Mouse (Mus musculus) neural tube, embryonic 13.5 days (tissue): ENCODE measurements around the gene Stra6l. TPM values are rescaled to one million over a fixed set of nuclear protein-coding genes. Genes with fewer than 3 reads are reported as not detected.

Experiments
- ATAC-seq: fragments of 200-750 bp; cut with Nextera tagmentation; 2 replicates; pipeline ENCODE4 v1.8.0; 2017; ENCODE audit warnings: low read depth, mild to moderate bottlenecking, moderate TSS enrichment, moderate library complexity
- H3K27ac ChIP-seq: fragments of 300-500 bp; sonication (generic); replicated peaks from 2 replicates; pipeline ENCODE4 v1.5.1; 2015; ENCODE audit warnings: moderate library complexity, mild to moderate bottlenecking, inconsistent platforms
- H3K27me3 ChIP-seq: fragments of 300-500 bp; sonication (generic); 2 replicates; pipeline ENCODE4 v1.6.1; 2015; ENCODE audit warnings: mild to moderate bottlenecking, inconsistent platforms
- H3K36me3 ChIP-seq: fragments of 300-500 bp; sonication (generic); 2 replicates; pipeline ENCODE4 v1.6.1; 2015; ENCODE audit warnings: mild to moderate bottlenecking, inconsistent platforms
- H3K4me1 ChIP-seq: fragments of 300-500 bp; sonication (generic); replicated peaks from 2 replicates; pipeline ENCODE4 v1.6.1; 2015; ENCODE audit warnings: inconsistent platforms
- H3K4me2 ChIP-seq: fragments of 300-500 bp; sonication (generic); 2 replicates; pipeline ENCODE4 v1.6.1; 2015; ENCODE audit warnings: inconsistent platforms, mild to moderate bottlenecking, moderate library complexity
- H3K4me3 ChIP-seq: fragments of 300-500 bp; sonication (generic); 2 replicates; pipeline ENCODE4 v1.5.1; 2015; ENCODE audit warnings: mild to moderate bottlenecking, inconsistent platforms
- H3K9ac ChIP-seq: fragments of 300-500 bp; sonication (generic); 2 replicates; pipeline ENCODE4 v1.6.1; 2015; ENCODE audit warnings: moderate library complexity, mild to moderate bottlenecking, inconsistent platforms
- H3K9me3 ChIP-seq: fragments of 300-500 bp; sonication (generic); 2 replicates; pipeline ENCODE4 v1.6.1; 2016; ENCODE audit warnings: inconsistent platforms
- WGBS: fragments of 180-500 bp; shearing (Covaris S2); methylation state at CpG from one replicate; pipeline ENCODE4 v1.1.7; 2015; 5-methylcytosine and 5-hydroxymethylcytosine counted together
- polyA plus RNA-seq: library from polyadenylated mRNA; unstranded; fragments of >200 nt; fragmentation: Nextera tagmentation; extraction: Ambion mirVana; gene quantifications from 2 replicates; pipeline ENCODE4 v1.2.1, GENCODE M21; 2015

Gene Stra6l
- polyA plus RNA-seq, 1 experiment from 2014 or later: 4.5 TPM

DNA sequence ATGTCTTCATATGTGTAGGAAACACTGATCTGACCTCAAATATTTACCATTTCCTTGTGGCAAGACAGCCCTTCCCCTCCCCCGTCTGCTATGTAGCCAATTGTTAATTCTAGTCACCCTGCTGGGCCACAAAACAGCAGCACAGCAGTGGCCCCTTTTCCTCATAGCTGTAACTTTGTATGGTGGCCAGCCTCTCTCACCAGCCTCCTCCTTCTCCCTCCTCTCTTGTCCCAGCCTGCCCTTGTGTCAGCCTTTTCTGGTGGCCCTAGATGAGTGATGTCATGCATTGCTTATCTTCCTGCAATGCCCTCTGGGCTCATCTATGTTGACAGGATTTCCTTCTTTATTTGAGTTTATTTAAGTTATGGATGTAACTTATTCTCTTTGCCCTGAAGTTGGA lies 955 bp downstream of the Stra6l start:
- Histone ChIP-seq H3K4me2 (peak overlapping the region; percentile 27), H3K27ac (no peak overlapping the region), H3K4me3 (0 out of 2 replicates have a peak overlapping the region, but pooled peaks have one; percentile 15), H3K9me3 (no peaks in the 10 kb centered on the region), H3K36me3 (no peaks in the 10 kb centered on the region), H3K27me3 (0 out of 2 replicates have a peak, but pooled peaks cover 2% of the 10 kb centered on the region), H3K9ac (no peak overlapping the region), H3K4me1 (peaks cover 40% of the 10 kb centered on the region)
- 19% methylated on average over 1 of the region's 1 CpGs for WGBS
- no peak for ATAC-seq

DNA sequence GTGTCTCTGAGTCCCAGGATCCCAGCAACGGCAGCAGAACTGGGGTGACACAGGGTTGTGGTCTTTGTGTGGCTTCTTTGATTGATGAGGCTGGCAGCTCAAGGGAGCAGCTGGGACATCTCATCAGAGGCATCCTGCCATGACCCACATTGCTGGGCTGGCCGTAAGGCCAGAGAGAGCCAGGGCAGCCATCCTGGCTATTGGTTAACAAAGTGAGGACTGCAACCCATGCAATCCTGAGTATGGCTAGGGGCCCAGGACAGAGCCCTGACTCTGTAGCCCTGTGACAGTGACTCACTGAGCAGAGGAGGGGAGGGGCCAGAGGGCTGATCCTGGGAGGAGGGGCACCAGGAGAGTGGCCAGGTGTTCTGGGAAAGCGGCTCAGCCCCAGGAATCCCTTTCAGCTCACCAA lies 3.2 kb downstream of the Stra6l start:
- 7% methylated on average over 3 of the region's 3 CpGs for whole genome bisulfite sequencing
- Histone ChIP-seq H3K9me3 (no peaks in the 10 kb centered on the region), H3K9ac (peak overlapping the region; percentile 36), H3K4me3 (no peak overlapping the region), H3K36me3 (no peaks in the 10 kb centered on the region), H3K27ac (peak overlapping the region; percentile 61), H3K27me3 (peaks cover 7% of the 10 kb centered on the region; the same call in 1 of the 2 replicates), H3K4me1 (peaks cover 40% of the 10 kb centered on the region), H3K4me2 (no peak overlapping the region)
- peak; percentile 38; the same call in 1 of the 2 replicates for ATAC-seq

DNA sequence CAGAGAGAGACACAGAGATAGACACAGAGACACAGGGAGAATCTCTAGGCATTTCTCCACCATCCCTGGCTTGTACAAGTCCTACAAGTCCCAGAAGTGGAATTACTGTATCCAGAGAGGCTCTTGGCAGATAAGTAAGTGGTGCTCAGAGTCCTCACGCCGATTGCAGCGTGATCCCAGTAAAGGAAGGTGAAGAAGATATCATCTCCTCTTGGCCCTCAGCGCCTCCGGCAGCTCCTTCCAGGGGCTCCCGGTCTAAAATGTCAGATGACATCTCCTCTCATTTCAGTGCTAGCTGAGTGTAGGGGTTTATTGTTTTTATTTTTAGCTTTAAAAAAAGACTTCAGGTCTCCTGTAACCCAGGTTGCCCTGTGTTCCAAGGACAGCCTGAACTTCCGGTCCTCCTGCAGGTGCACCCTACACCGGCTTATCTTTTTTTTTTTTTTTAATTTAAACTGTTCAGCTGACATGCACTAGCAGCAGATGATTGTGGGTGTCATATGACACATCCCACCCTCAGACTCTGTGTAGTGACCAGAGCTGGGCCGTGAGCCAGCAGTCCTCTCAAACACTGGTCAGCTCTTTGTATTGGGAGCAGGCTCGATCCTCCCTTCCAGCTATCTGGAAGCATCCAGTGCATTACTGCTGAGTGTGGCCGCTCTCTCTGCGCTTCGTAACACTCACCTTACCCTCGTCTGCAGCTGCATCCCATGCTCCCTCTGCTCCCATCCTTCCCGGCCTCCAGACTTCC lies 5.2 kb downstream of the Stra6l start:
- no peak overlapping the region for H3K4me2 ChIP-seq
- H3K27me3 ChIP-seq: peaks cover 7% of the 10 kb centered on the region; the same call in 1 of the 2 replicates
- no peaks in the 10 kb centered on the region for H3K36me3 ChIP-seq
- H3K9ac ChIP-seq: no peak overlapping the region
- no peak for ATAC-seq
- no peak overlapping the region for H3K27ac ChIP-seq
- H3K4me1 ChIP-seq: peaks cover 32% of the 10 kb centered on the region
- 81% methylated on average over 15 of the region's 15 CpGs for WGBS
- H3K9me3 ChIP-seq: no peaks in the 10 kb centered on the region
- no peak overlapping the region for H3K4me3 ChIP-seq

DNA sequence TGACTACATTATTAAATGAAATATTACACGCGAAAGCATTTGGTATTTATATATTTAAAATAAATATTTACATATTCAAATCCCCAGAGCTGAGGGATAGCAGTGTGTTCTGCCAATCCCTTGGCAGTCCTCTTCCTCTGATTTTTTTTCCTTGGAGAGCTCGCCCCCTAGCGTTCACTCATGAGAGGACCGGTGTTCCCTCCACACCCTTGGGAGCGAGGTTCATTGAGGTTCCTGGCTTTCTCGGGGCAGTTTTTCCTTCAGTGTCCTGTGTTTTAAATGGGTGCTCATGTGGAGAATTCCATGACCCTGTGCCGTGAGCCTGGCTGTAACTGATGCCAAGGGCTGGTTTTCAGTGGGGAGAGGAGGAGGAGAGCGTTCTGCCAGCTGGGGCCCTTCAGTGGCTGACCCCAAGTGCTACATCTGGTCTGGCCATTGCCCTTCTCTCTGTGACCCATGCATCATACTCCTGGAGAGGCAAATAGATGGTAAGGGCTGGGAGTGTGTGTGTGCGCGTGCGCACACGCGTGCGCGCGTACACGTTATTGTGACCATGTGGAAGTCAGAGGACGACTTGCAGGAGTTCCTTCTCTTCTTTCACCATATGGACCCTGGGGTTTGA lies 7.5 kb downstream of the Stra6l start:
- 51% methylated on average over 19 of the region's 19 CpGs for WGBS
- no peak for ATAC-seq

DNA sequence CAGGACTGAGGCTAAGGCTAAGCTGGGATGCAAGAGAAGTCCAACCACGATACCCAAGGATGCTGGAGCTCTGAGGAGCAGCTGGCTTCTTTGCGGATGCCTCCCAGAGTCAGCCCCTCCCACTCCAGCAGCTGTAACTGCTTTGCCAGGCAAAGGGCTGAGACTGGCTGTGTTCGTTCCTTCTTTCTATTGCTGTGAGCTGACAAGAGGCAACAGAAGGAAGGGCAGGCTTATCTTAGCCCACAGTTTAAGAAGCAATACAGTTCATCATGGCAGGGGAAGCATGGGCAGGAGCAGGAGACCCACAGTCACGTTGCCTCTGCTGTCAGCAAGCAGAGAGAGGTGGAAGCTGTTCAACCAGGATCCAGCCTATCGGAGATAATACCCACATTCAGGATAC lies 12.7 kb downstream of the Stra6l start:
- no peak overlapping the region for H3K27ac ChIP-seq
- H3K36me3 ChIP-seq: 0 out of 2 replicates have a peak, but pooled peaks cover 5% of the 10 kb centered on the region
- peaks cover 3% of the 10 kb centered on the region; the same call in 1 of the 2 replicates for H3K27me3 ChIP-seq
- no peaks in the 10 kb centered on the region for H3K9me3 ChIP-seq
- no peak overlapping the region for H3K9ac ChIP-seq
- ATAC-seq: no peak
- H3K4me2 ChIP-seq: no peak overlapping the region
- no peaks in the 10 kb centered on the region for H3K4me1 ChIP-seq
- H3K4me3 ChIP-seq: no peak overlapping the region
- WGBS: 52% methylated on average over 5 of the region's 5 CpGs

More for the DNA sequence above, 7.5 kb downstream of the Stra6l start:
- H3K4me3 ChIP-seq: no peak overlapping the region
- peaks cover 4% of the 10 kb centered on the region; the same call in 1 of the 2 replicates for H3K27me3 ChIP-seq
- no peak overlapping the region for H3K4me2 ChIP-seq
- H3K27ac ChIP-seq: no peak overlapping the region
- H3K4me1 ChIP-seq: peaks cover 13% of the 10 kb centered on the region
- H3K36me3 ChIP-seq: 0 out of 2 replicates have a peak, but pooled peaks cover 5% of the 10 kb centered on the region
- H3K9ac ChIP-seq: no peak overlapping the region
- H3K9me3 ChIP-seq: no peaks in the 10 kb centered on the region

DNA sequence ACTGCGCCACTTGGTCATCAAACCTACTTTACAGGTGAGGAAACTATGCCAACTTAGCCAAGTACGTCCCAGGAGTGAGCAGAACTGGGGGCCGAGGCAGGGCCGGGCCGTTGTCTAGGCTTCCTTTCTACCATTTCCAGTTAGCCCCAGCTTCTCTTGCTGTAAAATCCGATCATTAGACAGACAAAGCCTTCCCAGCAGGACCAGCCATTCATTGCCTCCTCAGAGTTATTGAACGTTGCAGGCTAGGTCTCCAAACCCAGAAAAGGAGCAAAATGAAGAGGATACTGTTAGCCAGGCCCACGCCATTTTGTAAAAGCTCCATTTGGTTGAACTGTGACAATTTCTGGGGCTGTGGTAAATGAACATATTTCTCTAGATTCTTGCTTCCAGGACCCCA lies 19.0 kb downstream of the Stra6l start:
- Histone ChIP-seq H3K27me3 (peaks cover 4% of the 10 kb centered on the region; the same call in 1 of the 2 replicates), H3K4me2 (no peak overlapping the region), H3K27ac (no peak overlapping the region), H3K4me1 (0 out of 2 replicates have a peak, but pooled peaks cover 7% of the 10 kb centered on the region), H3K4me3 (no peak overlapping the region), H3K9me3 (no peaks in the 10 kb centered on the region), H3K9ac (no peak overlapping the region), H3K36me3 (no peaks in the 10 kb centered on the region)
- no peak for ATAC-seq
- 26% methylated on average over 8 of the region's 8 CpGs for WGBS

DNA sequence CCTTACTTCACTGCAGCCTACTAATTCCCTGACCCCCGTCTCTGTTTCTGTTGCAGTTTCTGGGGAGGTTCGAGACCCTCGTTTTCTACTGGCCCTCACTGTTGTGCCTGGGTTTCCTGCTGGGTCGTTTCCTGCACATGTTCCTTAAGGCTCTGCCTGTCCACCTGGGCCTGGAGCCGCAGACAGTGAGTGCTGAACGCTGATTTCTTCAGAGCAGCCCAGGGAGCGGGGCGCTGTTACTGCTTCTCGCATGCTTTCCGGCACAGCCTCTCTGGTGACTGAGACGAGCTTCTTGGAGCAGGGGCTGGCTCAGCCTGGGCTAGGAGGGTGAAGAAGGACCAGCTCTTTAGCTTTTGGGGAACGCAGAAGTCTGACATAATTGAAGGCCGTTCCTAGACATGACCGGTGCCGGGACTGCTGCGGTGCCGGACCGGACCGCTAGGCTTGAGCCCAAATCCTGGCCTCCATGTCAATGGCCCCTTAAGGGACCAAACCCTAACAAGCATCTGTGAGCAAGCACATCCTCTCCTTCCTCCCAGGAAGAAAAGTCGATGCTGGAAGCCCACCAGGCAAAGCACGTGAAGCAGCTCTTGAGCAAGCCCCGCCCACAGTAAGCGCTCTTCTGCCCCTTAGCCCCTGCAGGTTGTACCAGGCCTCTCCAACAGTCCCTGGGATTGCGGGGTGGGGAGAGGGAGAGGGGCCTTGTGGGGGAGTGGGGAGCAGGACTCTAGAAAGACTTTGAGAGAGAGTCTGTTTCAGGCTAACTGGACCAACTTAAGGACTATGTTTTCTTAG lies 20.8 kb downstream of the Stra6l start:
- ATAC-seq: no peak
- 38% methylated on average over 24 of the region's 24 CpGs for WGBS
- Histone ChIP-seq H3K4me2 (peak overlapping the region; percentile 27; the same call in 1 of the 2 replicates), H3K4me1 (0 out of 2 replicates have a peak, but pooled peaks cover 7% of the 10 kb centered on the region), H3K4me3 (no peak overlapping the region), H3K9ac (no peak overlapping the region), H3K9me3 (no peaks in the 10 kb centered on the region), H3K27ac (no peak overlapping the region), H3K27me3 (peaks cover 4% of the 10 kb centered on the region; the same call in 1 of the 2 replicates), H3K36me3 (0 out of 2 replicates have a peak, but pooled peaks cover 9% of the 10 kb centered on the region)

DNA sequence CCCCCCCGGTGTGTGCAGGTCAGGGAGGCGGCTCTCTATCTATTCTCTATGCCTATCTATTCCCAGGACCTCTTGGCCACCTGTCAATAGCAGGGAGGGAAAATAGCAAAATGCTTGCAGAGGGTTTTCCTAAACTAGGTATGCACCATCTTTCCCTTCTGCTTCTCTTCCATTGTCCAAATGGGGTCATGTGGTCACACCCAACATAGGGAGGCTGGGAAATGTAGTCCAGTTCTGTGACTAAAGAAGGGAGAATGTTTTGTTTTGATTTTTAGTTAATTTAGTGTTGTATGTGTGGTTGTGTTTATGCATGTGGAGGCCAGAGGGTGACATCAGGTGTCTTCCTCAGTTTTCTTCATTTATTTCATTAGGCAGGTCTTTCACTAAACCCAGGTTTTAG lies 23.7 kb downstream of the Stra6l start:
- no peak overlapping the region for H3K27ac ChIP-seq
- H3K4me1 ChIP-seq: 0 out of 2 replicates have a peak, but pooled peaks cover 7% of the 10 kb centered on the region
- ATAC-seq: no peak
- H3K4me3 ChIP-seq: no peak overlapping the region
- 94% methylated on average over 2 of the region's 2 CpGs for WGBS
- no peaks in the 10 kb centered on the region for H3K9me3 ChIP-seq
- H3K36me3 ChIP-seq: peaks cover 18% of the 10 kb centered on the region; the same call in 1 of the 2 replicates
- H3K27me3 ChIP-seq: peaks cover 4% of the 10 kb centered on the region; the same call in 1 of the 2 replicates
- H3K9ac ChIP-seq: no peak overlapping the region
- H3K4me2 ChIP-seq: no peak overlapping the region

DNA sequence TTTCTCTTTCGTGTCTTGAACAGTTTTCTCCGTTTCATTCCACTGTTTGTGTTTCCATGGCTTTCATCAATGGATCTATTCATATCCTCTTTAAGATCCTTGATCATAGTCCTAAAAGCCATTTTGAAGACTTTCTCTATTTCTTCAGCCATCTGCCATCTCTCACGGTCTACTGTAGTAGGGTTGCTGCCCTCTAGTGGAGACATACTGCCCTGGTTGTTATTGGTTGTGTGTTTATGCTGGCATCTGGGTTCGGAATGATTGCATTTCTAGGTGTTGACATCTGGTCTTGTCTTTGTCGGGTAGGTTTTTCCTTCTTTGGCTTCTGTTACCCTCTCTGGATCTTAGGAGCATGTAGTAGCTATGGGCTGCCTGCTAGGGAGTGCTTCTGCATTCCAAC lies 30.5 kb downstream of the Stra6l start:
- no peak overlapping the region for H3K4me2 ChIP-seq
- H3K36me3 ChIP-seq: peaks cover 12% of the 10 kb centered on the region; the same call in 1 of the 2 replicates
- H3K9ac ChIP-seq: no peak overlapping the region
- ATAC-seq: no peak
- no peak overlapping the region for H3K27ac ChIP-seq
- no peaks in the 10 kb centered on the region for H3K4me1 ChIP-seq
- WGBS: 38% methylated on average over 5 of the region's 5 CpGs
- no peaks in the 10 kb centered on the region for H3K9me3 ChIP-seq
- H3K27me3 ChIP-seq: no peaks in the 10 kb centered on the region
- H3K4me3 ChIP-seq: no peak overlapping the region

DNA sequence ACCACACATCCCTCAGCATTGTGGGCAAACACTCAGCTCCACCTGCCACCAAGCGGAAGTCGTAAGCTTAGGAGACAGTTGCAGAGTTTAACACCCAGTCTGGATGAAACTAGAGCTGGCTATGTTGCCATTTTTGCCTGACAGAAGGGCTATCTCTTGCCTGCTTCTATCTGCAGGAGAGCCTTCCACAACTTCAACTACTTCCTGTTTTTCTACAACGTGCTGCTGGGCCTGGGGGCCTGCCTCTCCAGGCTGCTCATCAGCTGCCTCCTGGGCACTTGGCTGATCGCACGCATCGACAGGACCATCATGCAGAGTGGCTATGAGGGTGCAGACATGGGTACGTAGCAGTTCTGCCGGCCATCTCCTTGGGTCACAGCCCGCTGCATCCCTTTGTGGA lies 34.1 kb downstream of the Stra6l start:
- ATAC-seq: no peak
- no peaks in the 10 kb centered on the region for H3K27me3 ChIP-seq
- no peak overlapping the region for H3K27ac ChIP-seq
- no peaks in the 10 kb centered on the region for H3K36me3 ChIP-seq
- 89% methylated on average over 9 of the region's 9 CpGs for WGBS
- H3K4me1 ChIP-seq: no peaks in the 10 kb centered on the region
- H3K9me3 ChIP-seq: no peaks in the 10 kb centered on the region
- H3K4me3 ChIP-seq: no peak overlapping the region
- H3K9ac ChIP-seq: no peak overlapping the region
- no peak overlapping the region for H3K4me2 ChIP-seq

DNA sequence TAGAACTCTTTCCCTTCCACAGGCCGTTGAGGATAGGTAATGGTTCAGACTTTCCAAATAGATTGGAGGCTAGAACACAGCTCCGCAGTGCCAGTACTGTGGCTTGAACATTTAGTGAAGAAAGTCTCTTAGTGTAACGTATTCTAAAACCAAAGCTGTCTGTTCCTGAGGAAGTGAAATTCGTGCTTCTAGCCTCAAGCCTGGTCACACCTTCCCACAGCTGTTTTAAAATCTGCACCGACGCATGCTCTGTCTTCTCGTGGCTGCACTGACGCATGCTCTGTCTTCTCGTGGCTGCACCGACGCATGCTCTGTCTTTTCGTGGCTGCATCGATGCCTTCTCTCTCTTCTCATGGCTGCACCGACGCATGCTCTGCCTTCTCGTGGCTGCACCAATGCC lies 34.8 kb downstream of the Stra6l start:
- no peaks in the 10 kb centered on the region for H3K27me3 ChIP-seq
- no peak overlapping the region for H3K9ac ChIP-seq
- no peak for ATAC-seq
- WGBS: 92% methylated on average over 16 of the region's 16 CpGs
- no peaks in the 10 kb centered on the region for H3K36me3 ChIP-seq
- no peaks in the 10 kb centered on the region for H3K9me3 ChIP-seq
- no peak overlapping the region for H3K4me2 ChIP-seq
- H3K4me3 ChIP-seq: no peak overlapping the region
- no peak overlapping the region for H3K27ac ChIP-seq
- H3K4me1 ChIP-seq: no peaks in the 10 kb centered on the region

DNA sequence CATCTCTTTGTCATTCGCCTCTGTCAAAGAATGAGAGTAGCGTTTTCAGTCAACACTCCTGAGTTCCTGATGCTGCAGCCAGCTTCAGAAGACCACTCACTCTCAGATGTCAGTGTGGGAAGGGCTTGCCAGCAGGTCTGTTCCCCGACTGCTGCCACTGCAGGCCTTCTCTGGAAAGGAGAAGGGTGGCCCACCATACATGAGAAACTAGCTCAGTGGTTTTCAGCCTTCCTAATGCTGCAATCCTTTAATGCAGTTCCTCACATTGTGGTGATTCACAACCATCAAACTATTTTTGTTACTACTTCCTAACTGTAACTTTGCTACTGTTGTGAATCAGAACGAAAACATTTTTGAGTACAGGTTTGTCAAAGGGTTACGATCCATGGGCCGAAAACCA lies 41.0 kb downstream of the Stra6l start:
- no peaks in the 10 kb centered on the region for H3K9me3 ChIP-seq
- no peak overlapping the region for H3K27ac ChIP-seq
- no peaks in the 10 kb centered on the region for H3K36me3 ChIP-seq
- ATAC-seq: no peak
- H3K4me2 ChIP-seq: no peak overlapping the region
- no peak overlapping the region for H3K4me3 ChIP-seq
- H3K4me1 ChIP-seq: peaks cover 9% of the 10 kb centered on the region
- 56% methylated on average over 6 of the region's 6 CpGs for WGBS
- no peaks in the 10 kb centered on the region for H3K27me3 ChIP-seq
- no peak overlapping the region for H3K9ac ChIP-seq
